Mouse (Mus musculus) liver, embryonic 13.5 days (tissue): ENCODE measurements around the gene Prr23a3. TPM values are rescaled to one million over a fixed set of nuclear protein-coding genes. Genes with fewer than 3 reads are reported as not detected.

Experiments used
- ATAC-seq: fragments of 200-750 bp; cut with Nextera tagmentation; 2 replicates; pipeline ENCODE4 v1.8.0; 2017; ENCODE audit warnings: low read depth, mild to moderate bottlenecking, moderate number of reproducible peaks, moderate library complexity
- DNase-seq: peaks from one replicate; pipeline ENCODE4 v3.0.0; 2022
- H3K27ac ChIP-seq: fragments of 300-500 bp; sonication (generic); 2 replicates; pipeline ENCODE4 v1.5.1; 2015; ENCODE audit warnings: moderate library complexity, mild to moderate bottlenecking, inconsistent platforms
- H3K27me3 ChIP-seq: fragments of 300-500 bp; sonication (generic); 2 replicates; pipeline ENCODE4 v1.6.1; 2015; ENCODE audit warnings: mild to moderate bottlenecking, inconsistent platforms
- H3K36me3 ChIP-seq: fragments of 300-500 bp; sonication (generic); 2 replicates; pipeline ENCODE4 v1.6.1; 2015; ENCODE audit warnings: mild to moderate bottlenecking, inconsistent platforms
- H3K4me1 ChIP-seq: fragments of 300-500 bp; sonication (generic); replicated peaks from 2 replicates; pipeline ENCODE4 v1.6.1; 2015; ENCODE audit warnings: inconsistent platforms
- H3K4me2 ChIP-seq: fragments of 300-500 bp; sonication (generic); 2 replicates; pipeline ENCODE4 v1.6.1; 2015; ENCODE audit warnings: inconsistent platforms, mild to moderate bottlenecking, moderate library complexity
- H3K4me3 ChIP-seq: fragments of 300-500 bp; sonication (generic); replicated peaks from 2 replicates; pipeline ENCODE4 v1.5.1; 2015; ENCODE audit warnings: mild to moderate bottlenecking, inconsistent platforms
- H3K9ac ChIP-seq: fragments of 300-500 bp; sonication (generic); 2 replicates; pipeline ENCODE4 v1.6.1; 2015; ENCODE audit warnings: mild to moderate bottlenecking, inconsistent platforms
- H3K9me3 ChIP-seq: fragments of 300-500 bp; sonication (generic); replicated peaks from 2 replicates; pipeline ENCODE4 v1.6.1; 2016; ENCODE audit warnings: inconsistent platforms
- WGBS: fragments of 180-500 bp; shearing (Covaris S2); methylation state at CpG from one replicate; pipeline ENCODE4 v1.1.7; 2015; ENCODE audit not compliant: insufficient replicate concordance; 5-methylcytosine and 5-hydroxymethylcytosine counted together
- polyA plus RNA-seq: library from polyadenylated mRNA; unstranded; fragments of >200 nt; fragmentation: Nextera tagmentation; extraction: Ambion mirVana; gene quantifications from 2 replicates; pipeline ENCODE4 v1.2.1, GENCODE M21; 2015

Prr23a3 gene
- polyA plus RNA-seq = not detected in 2 replicates

DNA sequence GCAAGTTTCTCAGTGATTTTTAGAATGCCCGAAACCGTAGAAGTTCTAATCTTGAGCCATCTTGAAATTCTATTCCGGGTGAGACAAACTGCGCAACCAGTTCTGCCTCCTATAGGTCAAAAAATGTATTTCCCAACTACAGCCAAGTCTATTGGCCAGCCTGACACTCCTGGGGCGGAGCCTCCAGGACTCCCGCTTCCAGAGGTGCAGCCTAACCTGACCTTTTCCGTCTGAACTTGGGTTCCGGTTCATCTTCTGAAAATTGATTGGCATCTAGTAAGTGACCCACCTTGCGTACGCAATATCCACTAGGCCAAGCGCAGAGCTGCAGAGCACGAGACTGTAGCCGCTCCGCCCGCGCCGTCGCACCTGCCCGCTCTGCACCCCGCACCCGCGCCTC lies at the start of gene Prr23a3:
Gene Prr23a3 (plus strand): TSS at position 197 of the 400 bp plus-strand sequence.
- no peaks in the 10 kb centered on the region for H3K9me3 ChIP-seq
- no peak within 1 kb of the TSS for H3K9ac ChIP-seq
- WGBS = 38% methylated on average over 22 of the region's 22 CpGs
- H3K27me3 ChIP-seq = peaks cover 8% of the 10 kb centered on the region; the same call in 1 of the 2 replicates
- no peaks in the 10 kb centered on the region for H3K36me3 ChIP-seq
- no peak within 1 kb of the TSS for H3K4me3 ChIP-seq
- no peak within 1 kb of the TSS for H3K4me2 ChIP-seq
- H3K27ac ChIP-seq = no peak within 1 kb of the TSS
- ATAC-seq (no peak), DNase-seq (no peak)
- H3K4me1 ChIP-seq = no peaks in the 10 kb centered on the region

GRCm38 (mm10) chr9:98816066-98816465 lies 48.5 kb upstream of the Prr23a3 start:
- Histone ChIP-seq H3K27ac (no peak overlapping the region), H3K27me3 (no peaks in the 10 kb centered on the region), H3K36me3 (no peaks in the 10 kb centered on the region), H3K4me2 (no peak overlapping the region), H3K4me3 (no peak overlapping the region), H3K9me3 (no peaks in the 10 kb centered on the region), H3K4me1 (no peaks in the 10 kb centered on the region), H3K9ac (no peak overlapping the region)
- 47% methylated on average over 3 of the region's 3 CpGs for WGBS
- DNase-seq (no peak), ATAC-seq (no peak)

- H3K4me1 ChIP-seq = no peaks in the 10 kb centered on the region
- H3K4me2 ChIP-seq = no peak overlapping the region
- no peak overlapping the region for H3K9ac ChIP-seq
- no peaks in the 10 kb centered on the region for H3K27me3 ChIP-seq
- 71% methylated on average over 7 of the region's 7 CpGs for WGBS
- H3K4me3 ChIP-seq = no peak overlapping the region
- H3K36me3 ChIP-seq = no peaks in the 10 kb centered on the region
- no peak for DNase-seq
- no peak for ATAC-seq
- no peak overlapping the region for H3K27ac ChIP-seq
- H3K9me3 ChIP-seq = no peaks in the 10 kb centered on the region
Measured at GRCm38 (mm10) chr9:98817592-98817991, 47.0 kb upstream of the Prr23a3 start.

DNA sequence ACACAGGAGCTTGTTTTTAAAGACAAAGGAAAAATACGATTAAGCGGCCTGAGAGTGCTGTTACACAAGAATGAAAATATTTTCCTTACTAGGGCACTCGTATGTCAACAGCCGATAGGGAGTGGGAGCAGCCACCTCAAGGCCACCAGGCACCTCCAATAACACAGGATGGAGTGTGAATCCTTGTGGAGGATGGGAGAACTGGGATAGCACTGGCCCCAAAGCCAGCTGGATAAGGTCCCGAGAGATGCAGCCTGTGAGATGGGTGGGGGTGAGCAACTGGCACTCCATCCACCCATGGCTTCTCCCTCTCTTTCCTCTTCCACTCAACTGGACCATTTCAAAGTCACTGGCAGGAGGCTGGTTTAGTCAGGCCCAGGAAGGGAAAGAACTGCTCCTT lies 45.6 kb upstream of the Prr23a3 start:
- Histone ChIP-seq H3K4me3 (no peak overlapping the region), H3K27me3 (no peaks in the 10 kb centered on the region), H3K9ac (no peak overlapping the region), H3K27ac (no peak overlapping the region), H3K9me3 (no peaks in the 10 kb centered on the region), H3K36me3 (no peaks in the 10 kb centered on the region), H3K4me2 (no peak overlapping the region), H3K4me1 (no peaks in the 10 kb centered on the region)
- 56% methylated on average over 5 of the region's 5 CpGs for WGBS
- no peak for ATAC-seq
- DNase-seq = no peak

- no peak overlapping the region for H3K27ac ChIP-seq
- no peak for DNase-seq
- no peaks in the 10 kb centered on the region for H3K9me3 ChIP-seq
- no peaks in the 10 kb centered on the region for H3K36me3 ChIP-seq
- no peak overlapping the region for H3K4me3 ChIP-seq
- H3K4me1 ChIP-seq = no peaks in the 10 kb centered on the region
- no peak overlapping the region for H3K9ac ChIP-seq
- no peak overlapping the region for H3K4me2 ChIP-seq
- WGBS = 59% methylated on average over 2 of the region's 2 CpGs
- no peak for ATAC-seq
- H3K27me3 ChIP-seq = no peaks in the 10 kb centered on the region
Measured at GRCm38 (mm10) chr9:98819481-98819880, 45.1 kb upstream of the Prr23a3 start.

DNA sequence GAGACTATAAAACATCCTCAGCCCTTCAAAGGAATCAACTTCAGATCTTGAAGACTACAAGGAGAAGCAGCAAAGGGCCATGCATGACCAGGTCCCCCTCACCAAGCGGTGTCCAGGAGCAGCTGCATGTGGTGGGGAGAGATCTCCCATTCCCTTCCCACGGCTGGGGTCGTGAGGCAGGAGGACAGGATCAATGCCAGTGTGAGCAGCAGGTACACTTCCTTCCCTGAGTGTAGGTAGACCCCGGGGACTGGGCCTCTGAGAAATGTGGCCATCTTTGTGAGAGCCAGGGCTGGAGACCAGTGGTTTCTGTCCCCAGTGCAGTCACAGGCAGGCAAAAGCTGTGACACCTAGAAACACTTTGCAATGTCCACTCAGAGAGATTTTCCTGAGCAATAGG lies 44.1 kb upstream of the Prr23a3 start:
- Histone ChIP-seq H3K4me2 (no peak overlapping the region), H3K9ac (no peak overlapping the region), H3K4me1 (no peaks in the 10 kb centered on the region), H3K36me3 (no peaks in the 10 kb centered on the region), H3K27me3 (no peaks in the 10 kb centered on the region), H3K4me3 (no peak overlapping the region), H3K9me3 (no peaks in the 10 kb centered on the region), H3K27ac (no peak overlapping the region)
- no peak for DNase-seq
- no peak for ATAC-seq
- WGBS = 60% methylated on average over 4 of the region's 4 CpGs

- H3K36me3 ChIP-seq = no peaks in the 10 kb centered on the region
- H3K27ac ChIP-seq = no peak overlapping the region
- ATAC-seq (no peak), DNase-seq (no peak)
- no peak overlapping the region for H3K9ac ChIP-seq
- no peaks in the 10 kb centered on the region for H3K27me3 ChIP-seq
- no peak overlapping the region for H3K4me3 ChIP-seq
- H3K9me3 ChIP-seq = no peaks in the 10 kb centered on the region
- H3K4me2 ChIP-seq = no peak overlapping the region
- no peaks in the 10 kb centered on the region for H3K4me1 ChIP-seq
Measured at GRCm38 (mm10) chr9:98821067-98821466, 43.5 kb upstream of the Prr23a3 start.

DNA sequence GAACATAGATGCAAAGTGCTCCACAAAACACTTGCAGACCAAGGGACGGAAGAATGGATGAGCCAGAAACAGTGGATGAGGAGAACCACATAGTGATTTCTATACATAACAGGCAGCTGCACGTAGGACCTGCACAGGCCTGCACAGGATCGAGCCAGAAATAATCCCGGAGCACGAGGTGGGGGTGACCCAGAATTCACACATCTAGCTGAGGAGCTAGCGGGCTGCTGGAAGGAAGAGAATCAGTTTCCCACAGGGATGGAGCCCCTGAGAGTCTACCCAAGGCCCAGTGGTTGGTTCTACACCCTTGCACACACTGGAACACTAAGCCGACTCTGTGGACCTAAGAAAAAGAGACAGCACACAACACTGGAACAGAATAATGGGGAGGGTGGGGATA lies 40.8 kb upstream of the Prr23a3 start:
- no peaks in the 10 kb centered on the region for H3K4me1 ChIP-seq
- 64% methylated on average over 7 of the region's 7 CpGs for WGBS
- no peaks in the 10 kb centered on the region for H3K36me3 ChIP-seq
- ATAC-seq = no peak
- no peaks in the 10 kb centered on the region for H3K27me3 ChIP-seq
- no peaks in the 10 kb centered on the region for H3K9me3 ChIP-seq
- no peak overlapping the region for H3K9ac ChIP-seq
- no peak for DNase-seq
- no peak overlapping the region for H3K27ac ChIP-seq
- no peak overlapping the region for H3K4me3 ChIP-seq
- no peak overlapping the region for H3K4me2 ChIP-seq

GRCm38 (mm10) chr9:98829508-98829907 lies 35.1 kb upstream of the Prr23a3 start:
- Histone ChIP-seq H3K9me3 (no peaks in the 10 kb centered on the region), H3K4me2 (no peak overlapping the region), H3K4me1 (no peaks in the 10 kb centered on the region), H3K27ac (no peak overlapping the region), H3K36me3 (no peaks in the 10 kb centered on the region), H3K9ac (no peak overlapping the region), H3K4me3 (no peak overlapping the region), H3K27me3 (no peaks in the 10 kb centered on the region)
- ATAC-seq = no peak
- WGBS = 51% methylated on average over 5 of the region's 5 CpGs
- DNase-seq = no peak

GRCm38 (mm10) chr9:98837537-98838074 lies 27.0 kb upstream of the Prr23a3 start:
- no peak for DNase-seq
- Histone ChIP-seq H3K9me3 (peaks cover 4% of the 10 kb centered on the region; the same call in 1 of the 2 replicates), H3K36me3 (no peaks in the 10 kb centered on the region), H3K27me3 (peaks cover 5% of the 10 kb centered on the region; the same call in 1 of the 2 replicates), H3K9ac (no peak overlapping the region), H3K27ac (no peak overlapping the region), H3K4me2 (no peak overlapping the region), H3K4me1 (no peaks in the 10 kb centered on the region), H3K4me3 (no peak overlapping the region)
- WGBS = 64% methylated on average over 7 of the region's 7 CpGs
- ATAC-seq = no peak

DNA sequence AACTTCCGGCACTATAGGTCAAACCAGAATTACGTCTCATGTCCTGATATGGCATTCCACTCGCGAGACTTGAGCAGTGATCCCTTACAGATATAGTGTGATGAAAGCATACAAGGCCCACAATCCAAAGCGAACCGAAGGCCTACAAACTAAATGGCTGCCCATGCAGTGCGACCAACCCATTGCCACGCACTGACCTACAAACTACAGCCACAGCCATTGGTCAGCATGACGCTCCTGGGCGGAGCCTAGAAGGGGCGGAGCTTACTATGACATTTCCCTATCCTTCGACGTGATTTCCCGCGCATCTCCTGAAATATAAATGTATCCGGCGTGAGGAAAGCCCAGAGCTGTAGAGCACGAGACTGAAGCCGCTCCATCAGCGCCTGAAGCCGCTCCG lies 22.4 kb upstream of the Prr23a3 start, which contains the start of gene Prr23a1:
Gene Prr23a1 (plus strand): TSS at position 387 of the 400 bp plus-strand sequence.
- ATAC-seq = no peak
- Histone ChIP-seq H3K27ac (no peak within 1 kb of the TSS), H3K9me3 (peaks cover 4% of the 10 kb centered on the region; the same call in 1 of the 2 replicates), H3K4me3 (no peak within 1 kb of the TSS), H3K4me2 (no peak within 1 kb of the TSS), H3K36me3 (no peaks in the 10 kb centered on the region), H3K4me1 (no peaks in the 10 kb centered on the region), H3K27me3 (peaks cover 6% of the 10 kb centered on the region; the same call in 1 of the 2 replicates), H3K9ac (no peak within 1 kb of the TSS)
- 47% methylated on average over 22 of the region's 22 CpGs for WGBS
- DNase-seq = no peak

- H3K4me1 ChIP-seq = no peaks in the 10 kb centered on the region
- H3K27ac ChIP-seq = no peak within 1 kb of the TSS
- H3K27me3 ChIP-seq = no peaks in the 10 kb centered on the region
- DNase-seq (no peak), ATAC-seq (no peak)
- H3K9ac ChIP-seq = no peak within 1 kb of the TSS
- H3K4me3 ChIP-seq = no peak within 1 kb of the TSS
- no peaks in the 10 kb centered on the region for H3K36me3 ChIP-seq
- H3K4me2 ChIP-seq = no peak within 1 kb of the TSS
- no peaks in the 10 kb centered on the region for H3K9me3 ChIP-seq
- 63% methylated on average over 18 of the region's 18 CpGs for WGBS
Measured at GRCm38 (mm10) chr9:98856210-98856609, 8.4 kb upstream of the Prr23a3 start, which contains the start of gene Prr23a2. Gene Prr23a2, plus strand, starts transcription at chr9:98856494.
